8 mouse cellular contexts compared by ENCODE assay signal in genomic region chr19:19005144-19005543, GRCm38 (mm10).
A peak's percentile ranks its signal among the peaks of the same experiment; 100 is the strongest.
DNase-seq lines count a peak whose midpoint lies in the region; ATAC-seq and TF ChIP-seq lines count a peak whose summit lies in the region.

No protein-coding gene starts in this region.

- no peaks in the 10 kb centered on the region for H3K4me1 ChIP-seq in kidney, embryonic 16.5 days (ENCODE audit: insufficient read depth, low read length)
- no peaks in the 10 kb centered on the region for H3K4me1 ChIP-seq in stomach, postnatal 0 days (replicated peaks; ENCODE audit: control insufficient read depth, insufficient read depth)

- no peak overlapping the region for H3K27ac ChIP-seq in kidney, embryonic 16.5 days (ENCODE audit: low read length)
- no peak overlapping the region for H3K27ac ChIP-seq in stomach, postnatal 0 days (replicated peaks)

- no peak for TF ChIP-seq CTCF in stomach, postnatal 0 days (IDR thresholded peaks at IDR 0.05; ENCODE audit: low read depth)

- H3K4me2 ChIP-seq in kidney, embryonic 16.5 days (replicated peaks; ENCODE audit: low read depth, low read length): no peak overlapping the region
- no peak overlapping the region for H3K4me2 ChIP-seq in stomach, postnatal 0 days (replicated peaks; ENCODE audit: low read depth)

- no peaks in the 10 kb centered on the region for H3K27me3 ChIP-seq in kidney, embryonic 16.5 days (ENCODE audit: insufficient read depth, low read length)
- H3K27me3 ChIP-seq in stomach, postnatal 0 days (ENCODE audit: control insufficient read depth, insufficient read depth, low read length): no peaks in the 10 kb centered on the region

- 42% methylated on average over 6 of the region's 6 CpGs for WGBS in kidney, embryonic 16.5 days
- WGBS in stomach, postnatal 0 days: 49% methylated on average over 6 of the region's 6 CpGs

- no peak overlapping the region for H3K9ac ChIP-seq in kidney, embryonic 16.5 days (replicated peaks; ENCODE audit: low read length)
- no peak overlapping the region for H3K9ac ChIP-seq in stomach, postnatal 0 days (ENCODE audit: low read length)

- H3K4me3 ChIP-seq in kidney, embryonic 16.5 days (ENCODE audit: low read length): no peak overlapping the region
- H3K4me3 ChIP-seq in stomach, postnatal 0 days (ENCODE audit: low read depth, low read length): no peak overlapping the region

- peak; percentile 69; the same call in 1 of the 2 replicates for ATAC-seq in kidney, embryonic 16.5 days (ENCODE audit: low FRiP score, low TSS enrichment)
- no peak for ATAC-seq in stomach, postnatal 0 days (ENCODE audit: low FRiP score, low TSS enrichment)

- H3K36me3 ChIP-seq in kidney, embryonic 16.5 days (ENCODE audit: insufficient read depth, low read length): no peaks in the 10 kb centered on the region
- H3K36me3 ChIP-seq in stomach, postnatal 0 days (ENCODE audit: control insufficient read depth, insufficient read depth, low read length): no peaks in the 10 kb centered on the region

- TF ChIP-seq EP300 in stomach, postnatal 0 days (optimal IDR thresholded peaks at IDR 0.05): no peak

- DNase-seq in kidney, postnatal 36 days: no peak
- DNase-seq in frontal cortex, postnatal 14 days (ENCODE audit: low spot score in 2 of 2): peak; percentile 15 to 41
- DNase-seq in left cerebral cortex, adult 9 months (ENCODE audit: low spot score in 2 of 2): peak; percentile 20 to 54
- peak; percentile 76 for DNase-seq in retina, postnatal 1 day
- no peak for DNase-seq in stomach, postnatal 0 days (ENCODE audit: low spot score)
- DNase-seq in thymus, postnatal 25 days: no peak
- no peak for DNase-seq in ovary, postnatal 14 days (ENCODE audit: low spot score)

- no peaks in the 10 kb centered on the region for H3K9me3 ChIP-seq in kidney, embryonic 16.5 days (ENCODE audit: low read length)
- no peaks in the 10 kb centered on the region for H3K9me3 ChIP-seq in stomach, postnatal 0 days (ENCODE audit: control insufficient read depth, low read length)

Comparison
In these comparisons a context has a peak if more than half of its experiments do, and no peak if none do; other contexts are left out.
1. DNase-seq: peak in frontal cortex, postnatal 14 days (2 of 2), left cerebral cortex, adult 9 months (2 of 2) and retina, postnatal 1 day (single experiment); none in kidney, postnatal 36 days (0 of 2), stomach, postnatal 0 days (single experiment), thymus, postnatal 25 days (single experiment) and ovary, postnatal 14 days (single experiment).